Mouse (Mus musculus) erythroblast, embryonic 14.5 days (primary cell): Measurements from ENCODE around the gene Gmds.

ENCODE experiments used
- GATA1 ChIP-seq: IDR thresholded peaks from 2 replicates; pipeline ENCODE4 v1.6.1; 2012; ENCODE audit warnings: low read length, inconsistent platforms, mixed read lengths
- TAL1 ChIP-seq: IDR thresholded peaks from 3 replicates; pipeline ENCODE4 v1.6.1; 2012; ENCODE audit warnings: low read length, inconsistent platforms, mixed read lengths

GRCm38 (mm10) chr13:31971040-31971501, 367.5 kb downstream of the Gmds start:
- TF ChIP-seq GATA1 = no peak
- no peak for TF ChIP-seq TAL1
